Mouse (Mus musculus) CH12.LX (cell line): ENCODE measurements around the gene Lcn8.

ENCODE experiments used
- CTCF ChIP-seq, 2 experiments: IDR thresholded peaks in 1 of 2; conservative IDR thresholded peaks in 1 of 2; 2 replicates each; pipeline ENCODE4 v1.5.1; 2011 to 2012; ENCODE audit warnings: low read depth in 2 of 2, low read length in 2 of 2, improper control_type of control experiment in 1 of 2, inconsistent platforms in 1 of 2, mild to moderate bottlenecking in 1 of 2, moderate library complexity in 1 of 2
- EP300 ChIP-seq: IDR thresholded peaks from 2 replicates; pipeline ENCODE4 v1.6.1; 2011; ENCODE audit warnings: low read length, improper control_type of control experiment
- MYC ChIP-seq: IDR thresholded peaks from 2 replicates; pipeline ENCODE4 v1.6.1; 2011; ENCODE audit warnings: low read depth, mild to moderate bottlenecking, improper control_type of control experiment, low read length
- POLR2A ChIP-seq: IDR thresholded peaks from 2 replicates; pipeline ENCODE4 v1.6.1; 2011; ENCODE audit warnings: low read depth, mild to moderate bottlenecking, improper control_type of control experiment, low read length
- SIN3A ChIP-seq: IDR thresholded peaks from 2 replicates; pipeline ENCODE4 v1.6.1; 2012; ENCODE audit warnings: low read length, improper control_type of control experiment, inconsistent platforms
- TBP ChIP-seq: conservative IDR thresholded peaks from 2 replicates; pipeline ENCODE4 v1.6.1; 2011; ENCODE audit warnings: low read depth, low read length, improper control_type of control experiment
- TCF12 ChIP-seq: IDR thresholded peaks from 2 replicates; pipeline ENCODE4 v1.6.1; 2014; ENCODE audit warnings: low read depth, mild to moderate bottlenecking, inconsistent platforms, low read length, improper control_type of control experiment

DNA sequence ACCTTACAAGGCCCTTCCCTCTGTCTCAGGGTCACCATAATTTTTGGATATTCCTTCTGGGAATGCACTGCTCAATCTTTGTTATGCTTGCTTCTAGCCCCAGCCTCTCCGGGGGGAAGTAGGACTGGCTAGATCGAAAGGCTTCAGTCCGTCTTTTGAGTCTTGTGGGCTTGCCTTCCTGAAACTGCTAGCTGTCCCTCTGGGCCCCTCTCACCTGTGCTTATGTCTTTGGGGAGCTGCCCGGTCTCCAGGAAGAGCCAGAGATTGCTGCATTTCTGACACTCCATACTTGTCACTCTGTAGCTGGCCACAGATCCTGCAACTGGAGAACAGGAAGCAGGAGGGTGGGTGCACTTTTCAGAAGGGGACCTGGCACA, 32.1 kb upstream of the Lcn8 start:
- TF ChIP-seq MYC: no peak
- TF ChIP-seq CTCF (conservative IDR thresholded peaks at IDR 0.05 in 1 of 2, IDR thresholded peaks at IDR 0.05 in 1 of 2; ENCODE audit: low read depth in 2 of 2, low read length in 2 of 2): no peak
- TF ChIP-seq SIN3A: no peak
- TF ChIP-seq TBP: no peak
- TF ChIP-seq EP300: no peak
- TF ChIP-seq TCF12: no peak
- TF ChIP-seq POLR2A: no peak
